Mouse (Mus musculus) forebrain, embryonic 15.5 days (tissue): Measurements from ENCODE around the gene Mroh7. TPM values are rescaled to one million over a fixed set of nuclear protein-coding genes. Genes with fewer than 3 reads are reported as not detected.
A peak's percentile ranks its signal among the peaks of the same experiment; 100 is the strongest.

ENCODE experiments used
- ATAC-seq: fragments of 200-750 bp; cut with Nextera tagmentation; replicated peaks from 2 replicates; pipeline ENCODE4 v1.8.0; 2017; ENCODE audit warnings: mild to moderate bottlenecking, moderate TSS enrichment, moderate library complexity
- H3K27ac ChIP-seq: fragments of 300-500 bp; sonication (generic); replicated peaks from 2 replicates; pipeline ENCODE4 v1.5.1; 2015; ENCODE audit warnings: mild to moderate bottlenecking, inconsistent platforms
- H3K27me3 ChIP-seq: fragments of 300-500 bp; sonication (generic); 2 replicates; pipeline ENCODE4 v1.6.1; 2015; ENCODE audit warnings: inconsistent platforms
- H3K36me3 ChIP-seq: fragments of 300-500 bp; sonication (generic); 2 replicates; pipeline ENCODE4 v1.6.1; 2015; ENCODE audit warnings: mild to moderate bottlenecking, inconsistent platforms
- H3K4me1 ChIP-seq: fragments of 300-500 bp; sonication (generic); 2 replicates; pipeline ENCODE4 v1.6.1; 2015; ENCODE audit warnings: inconsistent platforms
- H3K4me2 ChIP-seq: fragments of 300-500 bp; sonication (generic); replicated peaks from 2 replicates; pipeline ENCODE4 v1.6.1; 2015; ENCODE audit warnings: mild to moderate bottlenecking, inconsistent platforms
- H3K4me3 ChIP-seq: fragments of 300-500 bp; sonication (generic); 2 replicates; pipeline ENCODE4 v1.5.1; 2015; ENCODE audit warnings: mild to moderate bottlenecking, inconsistent platforms
- H3K9ac ChIP-seq: fragments of 300-500 bp; sonication (generic); replicated peaks from 2 replicates; pipeline ENCODE4 v1.6.1; 2015; ENCODE audit warnings: mild to moderate bottlenecking, inconsistent platforms
- H3K9me3 ChIP-seq: fragments of 300-500 bp; sonication (generic); 2 replicates; pipeline ENCODE4 v1.6.1; 2016; ENCODE audit warnings: inconsistent platforms
- WGBS: fragments of 180-500 bp; shearing (Covaris S2); methylation state at CpG from one replicate; pipeline ENCODE4 v1.1.7; 2015; ENCODE audit warnings: mixed read lengths; 5-methylcytosine and 5-hydroxymethylcytosine counted together
- polyA plus RNA-seq: library from polyadenylated mRNA; unstranded; fragments of >200 nt; fragmentation: Nextera tagmentation; extraction: Ambion mirVana; gene quantifications from 2 replicates; pipeline ENCODE4 v1.2.1, GENCODE M21; 2015

The Mroh7 gene
- polyA plus RNA-seq, 1 experiment from 2014 or later = 0.87 TPM

DNA sequence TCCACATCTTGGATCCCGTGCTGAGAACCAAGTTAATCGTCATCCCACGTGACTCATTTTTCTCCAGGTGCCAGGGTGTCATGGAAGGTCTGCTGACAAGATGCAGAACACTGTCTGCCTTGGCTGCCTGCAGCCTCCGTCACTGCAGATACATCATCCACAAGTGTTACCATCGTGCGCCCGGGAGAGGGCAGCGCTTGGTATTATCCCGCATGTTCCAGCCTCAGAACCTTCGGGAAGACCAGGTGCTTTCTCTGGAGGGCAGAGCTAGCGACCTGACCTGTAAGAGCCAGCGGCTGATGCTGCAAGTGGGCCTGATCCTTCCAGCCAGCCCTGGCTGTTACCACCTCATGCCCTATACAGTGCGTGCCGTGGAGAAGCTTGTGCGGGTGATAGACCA lies 77.7 kb downstream of the Mroh7 start:
- H3K4me3 ChIP-seq = no peak overlapping the region
- peaks cover 8% of the 10 kb centered on the region for H3K4me1 ChIP-seq
- H3K9ac ChIP-seq = no peak overlapping the region
- H3K36me3 ChIP-seq = peaks cover 10% of the 10 kb centered on the region
- 94% methylated on average over 15 of the region's 15 CpGs for WGBS
- H3K27ac ChIP-seq = no peak overlapping the region
- H3K27me3 ChIP-seq = 0 out of 2 replicates have a peak, but pooled peaks cover 7% of the 10 kb centered on the region
- ATAC-seq = no peak
- no peak overlapping the region for H3K4me2 ChIP-seq
- H3K9me3 ChIP-seq = no peaks in the 10 kb centered on the region

DNA sequence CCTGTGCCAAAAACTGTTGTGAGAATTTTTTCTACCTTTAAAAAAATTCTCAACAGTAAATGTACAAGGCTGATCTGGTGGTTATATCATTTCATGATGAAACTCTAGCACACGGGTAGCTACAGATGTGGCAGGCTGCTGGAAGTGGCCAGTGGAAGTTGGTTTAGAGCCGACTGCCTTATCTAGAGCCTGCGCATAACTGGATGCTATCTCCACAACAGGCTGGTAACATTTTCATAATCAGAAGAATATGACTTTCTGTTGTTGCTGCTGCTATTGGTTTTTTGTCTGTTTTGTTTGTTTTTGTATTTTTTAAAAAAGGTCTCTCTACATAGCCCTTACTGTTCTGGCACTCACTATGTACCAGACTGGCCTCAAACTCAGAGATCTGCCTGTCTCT lies 78.2 kb downstream of the Mroh7 start:
- H3K27ac ChIP-seq = no peak overlapping the region
- no peaks in the 10 kb centered on the region for H3K9me3 ChIP-seq
- H3K4me1 ChIP-seq = peaks cover 8% of the 10 kb centered on the region
- WGBS = 95% methylated on average over 3 of the region's 3 CpGs
- 0 out of 2 replicates have a peak, but pooled peaks cover 7% of the 10 kb centered on the region for H3K27me3 ChIP-seq
- H3K4me3 ChIP-seq = no peak overlapping the region
- no peak overlapping the region for H3K9ac ChIP-seq
- H3K36me3 ChIP-seq = peaks cover 6% of the 10 kb centered on the region; the same call in 1 of the 2 replicates
- no peak for ATAC-seq
- H3K4me2 ChIP-seq = no peak overlapping the region

DNA sequence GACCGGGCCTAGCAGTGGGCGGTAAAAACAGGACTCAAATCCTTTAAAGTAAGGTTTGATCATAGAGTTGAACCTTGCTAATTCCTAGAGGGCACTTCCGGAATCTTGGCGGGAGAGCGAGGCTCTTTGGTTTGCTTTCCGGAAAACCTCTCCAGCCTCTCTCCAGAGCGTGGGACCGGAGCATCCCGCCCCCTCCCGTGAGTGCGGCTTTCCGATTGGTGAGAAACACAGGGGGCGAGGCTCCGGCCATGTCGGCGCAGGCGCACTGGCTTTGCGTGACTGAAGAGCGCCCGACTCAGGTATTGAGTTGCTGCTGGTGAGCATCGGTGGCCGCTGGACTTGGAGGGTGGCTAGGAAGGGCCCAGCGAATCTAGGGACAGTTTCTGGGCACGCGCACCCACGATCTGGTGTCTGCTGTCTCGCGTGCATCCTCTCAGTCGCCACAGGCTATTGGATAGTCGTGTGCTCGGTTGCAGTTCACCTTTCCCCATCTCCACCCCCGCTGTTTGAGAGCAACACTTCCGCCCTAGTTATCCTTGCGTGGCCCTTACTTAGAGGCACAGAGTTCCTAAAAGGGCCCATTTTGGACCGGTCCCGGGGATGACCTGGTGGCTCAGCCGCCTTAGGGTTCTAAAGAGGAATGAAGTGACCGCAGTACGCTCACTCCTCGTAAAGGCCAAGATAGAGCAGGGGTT lies 79.7 kb downstream of the Mroh7 start, which contains the start of gene Pars2:
TSS of gene Pars2 (plus strand) at position 237 of the 695 bp plus-strand sequence.
- peak; percentile 98 for ATAC-seq

DNA sequence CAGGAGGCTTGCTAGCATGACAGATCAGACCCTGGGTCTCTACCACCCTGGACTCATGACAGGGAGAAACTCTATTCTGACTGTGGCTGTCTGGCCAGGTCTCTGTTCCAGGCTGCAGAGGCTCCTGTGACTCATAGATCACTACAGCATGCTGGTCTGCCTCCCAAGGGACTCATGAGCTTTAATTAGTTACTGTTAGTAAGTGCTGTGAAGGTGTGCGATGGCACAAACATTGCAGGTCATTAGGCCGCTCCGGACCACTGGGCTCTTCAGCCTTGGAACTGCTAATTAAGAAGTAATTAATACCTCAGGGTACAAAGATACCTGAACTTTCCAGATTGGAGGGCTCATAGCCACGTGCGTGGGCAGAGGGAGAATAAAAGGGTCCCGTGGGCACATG lies 83.6 kb downstream of the Mroh7 start:
- no peak overlapping the region for H3K4me3 ChIP-seq
- no peak overlapping the region for H3K9ac ChIP-seq
- no peaks in the 10 kb centered on the region for H3K36me3 ChIP-seq
- no peak for ATAC-seq
- H3K27me3 ChIP-seq = 0 out of 2 replicates have a peak, but pooled peaks cover 7% of the 10 kb centered on the region
- H3K4me2 ChIP-seq = no peak overlapping the region
- H3K9me3 ChIP-seq = no peaks in the 10 kb centered on the region
- no peak overlapping the region for H3K27ac ChIP-seq
- peaks cover 15% of the 10 kb centered on the region for H3K4me1 ChIP-seq
- 73% methylated on average over 6 of the region's 6 CpGs for WGBS

More for the DNA sequence above, 79.7 kb downstream of the Mroh7 start, which contains the start of gene Pars2:
- peaks cover 6% of the 10 kb centered on the region; the same call in 1 of the 2 replicates for H3K36me3 ChIP-seq
- peak within 1 kb of the TSS; percentile 77 for H3K9ac ChIP-seq
- no peaks in the 10 kb centered on the region for H3K9me3 ChIP-seq
- peak within 1 kb of the TSS; percentile 95 for H3K4me2 ChIP-seq
- 0 out of 2 replicates have a peak, but pooled peaks cover 7% of the 10 kb centered on the region for H3K27me3 ChIP-seq
- 3% methylated on average over 40 of the region's 40 CpGs for WGBS
- H3K27ac ChIP-seq = peak within 1 kb of the TSS; percentile 66
- peak within 1 kb of the TSS; percentile 67 for H3K4me3 ChIP-seq
- H3K4me1 ChIP-seq = peaks cover 8% of the 10 kb centered on the region

DNA sequence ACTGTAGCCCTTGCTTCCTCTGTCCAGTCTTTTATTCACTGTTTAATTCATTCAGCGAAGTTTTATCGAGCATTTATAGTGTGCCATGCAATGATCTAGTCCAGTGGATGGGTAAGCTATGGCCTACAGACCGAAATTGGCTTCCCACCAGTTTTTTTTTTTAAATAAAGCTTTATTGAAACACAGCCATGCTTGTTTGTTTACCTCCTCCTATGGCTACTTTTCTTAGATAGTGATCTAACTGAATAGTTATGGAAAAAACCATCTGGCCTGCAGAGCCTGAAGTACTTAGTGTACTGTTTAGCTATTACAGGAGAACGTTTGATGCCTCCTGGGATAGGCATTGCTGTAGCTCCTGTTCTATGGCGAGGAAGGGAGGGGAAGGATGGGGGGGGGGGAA lies 84.9 kb downstream of the Mroh7 start:
- no peak overlapping the region for H3K4me2 ChIP-seq
- H3K27ac ChIP-seq = no peak overlapping the region
- WGBS = 79% methylated on average over 5 of the region's 5 CpGs
- no peak overlapping the region for H3K4me3 ChIP-seq
- no peak overlapping the region for H3K9ac ChIP-seq
- no peaks in the 10 kb centered on the region for H3K36me3 ChIP-seq
- H3K9me3 ChIP-seq = no peaks in the 10 kb centered on the region
- ATAC-seq = no peak
- 0 out of 2 replicates have a peak, but pooled peaks cover 7% of the 10 kb centered on the region for H3K27me3 ChIP-seq
- peaks cover 7% of the 10 kb centered on the region; the same call in 1 of the 2 replicates for H3K4me1 ChIP-seq

DNA sequence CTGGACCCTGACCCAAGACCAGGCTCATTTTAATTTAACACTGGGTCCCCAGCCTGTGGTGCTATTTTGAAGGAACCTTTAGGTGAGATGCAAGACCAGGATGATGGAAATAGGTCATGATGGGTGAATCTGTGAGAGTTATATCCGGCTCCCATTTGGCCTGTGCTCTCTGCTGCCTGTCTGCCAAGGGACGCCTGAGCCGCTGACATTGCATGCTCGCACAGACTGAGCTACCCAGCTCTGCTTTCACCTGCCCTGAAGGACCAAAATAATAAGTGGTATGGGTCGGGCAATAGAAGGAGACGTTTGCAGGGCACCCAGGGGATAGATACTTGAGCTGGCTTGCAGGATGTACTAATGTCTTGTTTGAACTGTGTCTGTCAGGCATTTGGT lies 86.5 kb downstream of the Mroh7 start:
- H3K27me3 ChIP-seq = 0 out of 2 replicates have a peak, but pooled peaks cover 5% of the 10 kb centered on the region
- WGBS = 83% methylated on average over 6 of the region's 6 CpGs
- no peak for ATAC-seq
- H3K4me2 ChIP-seq = no peak overlapping the region
- no peak overlapping the region for H3K4me3 ChIP-seq
- H3K9me3 ChIP-seq = no peaks in the 10 kb centered on the region
- H3K27ac ChIP-seq = no peak overlapping the region
- no peaks in the 10 kb centered on the region for H3K36me3 ChIP-seq
- peaks cover 7% of the 10 kb centered on the region; the same call in 1 of the 2 replicates for H3K4me1 ChIP-seq
- H3K9ac ChIP-seq = no peak overlapping the region

DNA sequence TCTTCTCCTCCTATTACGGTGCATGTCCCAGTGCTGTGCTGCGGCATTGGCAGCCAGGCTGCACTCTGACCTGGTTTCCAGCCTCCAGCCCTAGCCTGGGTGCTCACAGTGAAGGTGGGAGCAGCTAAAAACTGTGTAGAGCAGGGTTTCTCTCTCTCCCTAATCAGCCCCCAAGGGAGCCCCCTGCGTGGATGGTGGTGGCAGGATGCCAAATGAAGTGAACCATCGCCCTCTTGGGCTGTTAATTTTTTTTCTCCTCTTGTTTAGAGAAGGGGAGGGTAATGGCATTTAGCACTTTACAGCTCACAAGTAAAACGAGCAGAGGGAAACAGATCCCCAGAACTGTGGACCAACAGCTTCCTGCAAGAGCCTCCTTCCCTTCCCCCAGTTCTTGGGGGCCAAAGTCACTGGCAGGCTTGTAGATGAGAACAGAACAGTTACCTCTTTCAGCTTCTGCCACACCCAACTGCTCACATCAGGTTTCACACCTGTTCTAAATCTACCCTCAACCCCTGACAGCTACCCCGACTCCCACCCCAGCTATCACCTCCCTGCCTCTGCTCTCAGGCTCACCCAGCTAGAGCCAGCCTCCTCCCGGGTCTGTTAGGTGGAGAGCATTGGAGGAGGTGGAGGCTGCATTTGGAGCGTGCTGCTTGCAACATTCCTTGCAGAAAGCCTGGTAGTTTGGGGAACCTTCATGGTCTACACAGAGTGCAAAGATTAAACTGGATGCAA lies 87.1 kb downstream of the Mroh7 start:
- Histone ChIP-seq H3K9me3 (no peaks in the 10 kb centered on the region), H3K27me3 (0 out of 2 replicates have a peak, but pooled peaks cover 1% of the 10 kb centered on the region), H3K9ac (no peak overlapping the region), H3K36me3 (no peaks in the 10 kb centered on the region), H3K27ac (no peak overlapping the region), H3K4me3 (no peak overlapping the region), H3K4me1 (peaks cover 7% of the 10 kb centered on the region; the same call in 1 of the 2 replicates), H3K4me2 (no peak overlapping the region)
- 41% methylated on average over 8 of the region's 8 CpGs for WGBS
- ATAC-seq = no peak

DNA sequence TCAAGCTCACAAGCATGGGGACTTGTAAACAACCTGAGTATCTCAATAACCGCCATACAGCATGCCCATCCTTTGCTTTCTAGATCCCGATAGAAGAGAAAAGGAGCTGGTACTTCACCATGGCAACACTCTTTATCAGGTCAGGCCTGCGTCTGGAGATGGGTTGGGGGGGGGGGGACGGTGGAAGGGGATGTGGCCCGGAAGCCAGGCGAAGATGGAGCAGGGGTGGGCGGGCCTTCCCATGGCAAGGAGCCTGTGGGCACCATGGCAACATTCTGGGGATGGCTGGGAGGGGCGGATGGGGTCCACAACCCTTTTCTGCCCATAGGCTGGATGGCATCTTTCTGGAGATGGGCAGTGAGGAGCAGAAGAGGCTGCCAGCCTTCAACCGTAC lies 96.6 kb downstream of the Mroh7 start:
- H3K27ac ChIP-seq = 0 out of 2 replicates have a peak overlapping the region, but pooled peaks have one; percentile 31
- H3K9me3 ChIP-seq = no peaks in the 10 kb centered on the region
- ATAC-seq = no peak
- no peaks in the 10 kb centered on the region for H3K36me3 ChIP-seq
- H3K4me2 ChIP-seq = no peak overlapping the region
- no peak overlapping the region for H3K4me3 ChIP-seq
- no peak overlapping the region for H3K9ac ChIP-seq
- peaks cover 26% of the 10 kb centered on the region for H3K4me1 ChIP-seq
- 42% methylated on average over 9 of the region's 9 CpGs for WGBS
- H3K27me3 ChIP-seq = no peaks in the 10 kb centered on the region

DNA sequence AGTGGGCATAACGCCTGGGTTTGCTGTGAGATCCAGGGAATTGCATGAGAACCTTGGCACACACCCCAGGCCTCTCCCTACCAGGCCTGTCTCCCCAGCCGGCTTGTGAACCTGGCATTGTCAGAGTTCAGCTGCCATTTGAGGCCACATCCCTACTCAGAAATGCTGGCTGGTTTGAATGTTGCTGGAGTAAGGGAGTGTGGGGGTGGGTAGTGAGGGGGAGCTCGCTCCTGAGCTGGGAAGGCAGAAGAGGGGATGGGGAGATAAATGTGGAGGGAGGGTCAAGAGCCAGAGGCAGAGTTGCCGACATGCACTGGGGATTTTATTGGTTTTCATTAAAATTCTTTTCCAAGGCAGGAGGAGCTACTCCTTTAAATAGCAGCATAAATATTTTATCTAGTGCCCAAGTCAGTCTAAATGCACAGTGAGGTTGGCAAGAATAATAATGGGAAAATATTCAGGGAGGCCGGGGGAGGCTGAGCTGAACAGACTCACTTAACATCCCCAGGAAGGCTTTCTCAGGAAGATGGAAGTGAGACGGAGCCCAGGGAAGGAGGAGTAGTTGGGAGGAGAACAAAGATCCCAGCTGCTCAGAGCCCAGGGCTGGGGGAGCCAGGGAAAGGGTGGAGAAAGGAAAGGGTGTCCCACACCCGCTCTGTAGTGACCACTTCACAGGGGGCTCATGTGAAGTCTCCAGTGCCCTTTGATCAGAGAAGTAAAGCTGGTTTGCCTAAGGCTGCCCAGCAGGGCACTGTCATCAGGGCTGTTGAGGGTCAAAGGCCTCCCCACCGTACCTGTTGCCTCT lies 97.2 kb downstream of the Mroh7 start:
- Histone ChIP-seq H3K9ac (no peak overlapping the region), H3K9me3 (no peaks in the 10 kb centered on the region), H3K4me2 (no peak overlapping the region), H3K4me3 (no peak overlapping the region), H3K27me3 (no peaks in the 10 kb centered on the region), H3K36me3 (no peaks in the 10 kb centered on the region), H3K27ac (peak overlapping the region; percentile 31; the same call in 1 of the 2 replicates), H3K4me1 (peaks cover 26% of the 10 kb centered on the region)
- WGBS = 33% methylated on average over 8 of the region's 8 CpGs
- no peak for ATAC-seq

DNA sequence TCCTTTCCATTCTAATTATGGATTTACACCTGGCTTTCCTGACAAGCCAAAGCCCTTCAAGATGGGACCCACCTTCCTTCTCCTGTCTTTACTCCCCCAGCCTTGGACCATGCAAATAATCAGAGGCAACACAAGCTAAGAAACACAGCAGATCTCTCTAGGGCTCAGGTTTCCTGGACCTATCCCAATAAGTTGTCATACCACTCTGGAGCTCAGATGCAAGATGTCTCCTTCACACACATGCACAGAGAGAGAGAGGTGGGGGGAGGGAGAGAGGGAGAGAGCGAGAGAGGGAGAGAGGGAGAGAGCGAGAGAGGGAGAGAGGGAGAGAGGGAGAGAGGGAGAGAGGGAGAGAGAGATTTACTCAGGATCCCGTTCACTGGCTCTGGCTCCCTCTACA lies 98.4 kb downstream of the Mroh7 start:
- ATAC-seq = no peak
- WGBS = 42% methylated on average over 2 of the region's 3 CpGs
- Histone ChIP-seq H3K4me2 (no peak overlapping the region), H3K27me3 (no peaks in the 10 kb centered on the region), H3K4me1 (peaks cover 31% of the 10 kb centered on the region), H3K27ac (no peak overlapping the region), H3K9ac (no peak overlapping the region), H3K9me3 (no peaks in the 10 kb centered on the region), H3K4me3 (no peak overlapping the region), H3K36me3 (no peaks in the 10 kb centered on the region)
